Mouse (Mus musculus) kidney, postnatal 0 days (tissue): ENCODE measurements around the gene Pax4. TPM values are rescaled to one million over a fixed set of nuclear protein-coding genes. Genes with fewer than 3 reads are reported as not detected.

Experiments used
- ATAC-seq: fragments of 200-750 bp; cut with Nextera tagmentation; replicated peaks from 2 replicates; pipeline ENCODE4 v1.8.0; 2017; ENCODE audit warnings: low read depth, moderate number of reproducible peaks, moderate TSS enrichment, moderate library complexity; ENCODE audit not compliant: low FRiP score
- DNase-seq: peaks from one replicate; pipeline ENCODE4 v3.0.0-alpha.2; 2016; ENCODE audit warnings: low spot score
- H3K27ac ChIP-seq: fragments of 300-500 bp; sonication (generic); 2 replicates; pipeline ENCODE4 v1.5.1; 2014; ENCODE audit warnings: mild to moderate bottlenecking
- H3K27me3 ChIP-seq: fragments of 300-500 bp; sonication (generic); 2 replicates; pipeline ENCODE4 v1.6.1; 2014; ENCODE audit warnings: low read length, mixed read lengths; ENCODE audit not compliant: insufficient read depth
- H3K36me3 ChIP-seq: fragments of 300-500 bp; sonication (generic); 2 replicates; pipeline ENCODE4 v1.6.1; 2014; ENCODE audit warnings: low read length, mixed read lengths; ENCODE audit not compliant: insufficient read depth
- H3K4me1 ChIP-seq: fragments of 300-500 bp; sonication (generic); replicated peaks from 2 replicates; pipeline ENCODE4 v1.6.1; 2014; ENCODE audit warnings: antibody characterized with exemption, low read length, mixed read lengths; ENCODE audit not compliant: insufficient read depth
- H3K4me2 ChIP-seq: fragments of 300-500 bp; sonication (generic); 2 replicates; pipeline ENCODE4 v1.6.1; 2014; ENCODE audit warnings: mild to moderate bottlenecking, low read length, moderate library complexity, mixed read lengths
- H3K4me3 ChIP-seq: fragments of 300-500 bp; sonication (generic); replicated peaks from 2 replicates; pipeline ENCODE4 v1.5.1; 2014; ENCODE audit warnings: low read depth, low read length
- H3K9ac ChIP-seq: fragments of 300-500 bp; sonication (generic); 2 replicates; pipeline ENCODE4 v1.6.1; 2014; ENCODE audit warnings: low read depth, low read length
- H3K9me3 ChIP-seq: fragments of 300-500 bp; sonication (generic); replicated peaks from 2 replicates; pipeline ENCODE4 v1.6.1; 2016; ENCODE audit warnings: low read length, inconsistent platforms, mixed read lengths
- CTCF ChIP-seq: IDR thresholded peaks from 2 replicates; pipeline ENCODE4 v1.5.1; 2016; ENCODE audit warnings: antibody characterized with exemption, low read depth, mild to moderate bottlenecking, moderate library complexity
- WGBS: fragments of 180-500 bp; shearing (Covaris S2); extraction: QIAGEN DNeasy Blood & Tissue Kit; methylation state at CpG from one replicate; pipeline ENCODE4 v1.1.7; 2014; 5-methylcytosine and 5-hydroxymethylcytosine counted together
- polyA plus RNA-seq: library from polyadenylated mRNA; unstranded; fragments of >200 nt; fragmentation: Nextera tagmentation; extraction: Ambion mirVana; gene quantifications from 2 replicates; pipeline ENCODE4 v1.2.1, GENCODE M21; 2015

Gene Pax4
- polyA plus RNA-seq, 1 experiment from 2014 or later, result not detected

DNA sequence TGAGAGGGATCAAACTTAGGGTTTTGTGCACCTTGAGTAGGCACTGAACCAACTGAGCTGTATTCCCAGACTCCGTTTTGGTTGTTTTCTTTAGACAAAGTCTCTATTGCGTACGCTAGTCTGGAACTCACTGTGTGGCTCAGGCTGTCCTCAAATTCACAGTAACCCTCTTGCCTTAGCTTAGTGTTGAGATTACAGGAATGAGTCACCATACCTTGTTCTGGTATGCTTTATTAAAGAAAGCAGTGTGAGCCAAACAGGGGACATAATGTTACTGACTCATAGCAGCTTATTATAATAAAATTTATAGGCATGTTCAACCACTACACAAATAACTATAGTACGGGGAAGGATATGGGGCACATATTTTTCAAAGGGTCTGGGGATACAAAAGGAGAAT is 25.1 kb upstream of the Pax4 start:
- no peak overlapping the region for H3K4me2 ChIP-seq
- no peak for TF ChIP-seq CTCF
- DNase-seq (no peak), ATAC-seq (no peak)
- H3K27ac ChIP-seq, result no peak overlapping the region
- no peak overlapping the region for H3K4me3 ChIP-seq
- no peak overlapping the region for H3K9ac ChIP-seq
- WGBS, result 87% methylated on average over 4 of the region's 4 CpGs
- no peaks in the 10 kb centered on the region for H3K9me3 ChIP-seq
- H3K4me1 ChIP-seq, result no peaks in the 10 kb centered on the region
- no peaks in the 10 kb centered on the region for H3K36me3 ChIP-seq
- H3K27me3 ChIP-seq, result no peaks in the 10 kb centered on the region

- DNase-seq, result no peak
- TF ChIP-seq CTCF, result no peak
- H3K4me3 ChIP-seq, result no peak overlapping the region
- H3K9ac ChIP-seq, result no peak overlapping the region
- H3K36me3 ChIP-seq, result no peaks in the 10 kb centered on the region
- 87% methylated on average over 9 of the region's 9 CpGs for WGBS
- H3K27ac ChIP-seq, result no peak overlapping the region
- no peaks in the 10 kb centered on the region for H3K27me3 ChIP-seq
- H3K9me3 ChIP-seq, result no peaks in the 10 kb centered on the region
- no peaks in the 10 kb centered on the region for H3K4me1 ChIP-seq
- ATAC-seq, result no peak
- H3K4me2 ChIP-seq, result no peak overlapping the region
These were observed 22.3 kb upstream of the Pax4 start for GRCm38 (mm10) chr6:28471284-28472035.

DNA sequence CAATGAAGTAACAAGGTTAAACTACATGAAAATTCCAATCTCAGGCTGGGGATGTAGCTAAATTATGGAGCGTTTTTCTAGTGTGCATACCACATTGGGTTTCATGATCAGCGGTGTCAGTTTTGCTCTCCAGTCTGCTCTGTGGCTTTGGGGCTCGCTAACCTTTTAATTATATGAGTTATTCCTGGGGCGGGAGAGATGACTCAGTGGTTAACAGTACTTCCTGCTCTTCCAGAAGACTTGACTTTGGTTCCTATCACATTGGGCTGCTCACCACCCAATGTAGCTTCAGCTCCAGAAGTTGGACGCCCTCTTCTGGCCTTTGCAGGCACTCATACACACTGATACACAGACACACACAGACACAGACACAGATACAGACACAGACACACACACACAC is 21.5 kb upstream of the Pax4 start:
- no peak for DNase-seq
- Histone ChIP-seq H3K4me2 (no peak overlapping the region), H3K4me1 (no peaks in the 10 kb centered on the region), H3K36me3 (no peaks in the 10 kb centered on the region), H3K27me3 (no peaks in the 10 kb centered on the region), H3K9me3 (no peaks in the 10 kb centered on the region), H3K4me3 (no peak overlapping the region), H3K27ac (no peak overlapping the region), H3K9ac (no peak overlapping the region)
- 74% methylated on average over 5 of the region's 5 CpGs for WGBS
- no peak for ATAC-seq
- TF ChIP-seq CTCF, result 0 out of 2 replicates have a peak, but pooled peaks have one; percentile 7

- H3K27me3 ChIP-seq, result no peaks in the 10 kb centered on the region
- DNase-seq, result no peak
- no peak overlapping the region for H3K9ac ChIP-seq
- no peak overlapping the region for H3K4me3 ChIP-seq
- H3K36me3 ChIP-seq, result no peaks in the 10 kb centered on the region
- ATAC-seq, result no peak
- H3K4me1 ChIP-seq, result no peaks in the 10 kb centered on the region
- no peak overlapping the region for H3K27ac ChIP-seq
- H3K9me3 ChIP-seq, result no peaks in the 10 kb centered on the region
- H3K4me2 ChIP-seq, result no peak overlapping the region
- 30% methylated on average over 4 of the region's 4 CpGs for whole genome bisulfite sequencing
- no peak for TF ChIP-seq CTCF
These were observed 21.0 kb upstream of the Pax4 start for GRCm38 (mm10) chr6:28470017-28470602.

GRCm38 (mm10) chr6:28464630-28465029 is 15.5 kb upstream of the Pax4 start:
- Histone ChIP-seq H3K36me3 (no peaks in the 10 kb centered on the region), H3K9ac (no peak overlapping the region), H3K27me3 (no peaks in the 10 kb centered on the region), H3K4me2 (no peak overlapping the region), H3K4me1 (no peaks in the 10 kb centered on the region), H3K4me3 (no peak overlapping the region), H3K9me3 (no peaks in the 10 kb centered on the region), H3K27ac (no peak overlapping the region)
- no peak for ATAC-seq
- peak; percentile 23 for DNase-seq
- TF ChIP-seq CTCF, result no peak
- WGBS, result 18% methylated on average over 6 of the region's 6 CpGs

DNA sequence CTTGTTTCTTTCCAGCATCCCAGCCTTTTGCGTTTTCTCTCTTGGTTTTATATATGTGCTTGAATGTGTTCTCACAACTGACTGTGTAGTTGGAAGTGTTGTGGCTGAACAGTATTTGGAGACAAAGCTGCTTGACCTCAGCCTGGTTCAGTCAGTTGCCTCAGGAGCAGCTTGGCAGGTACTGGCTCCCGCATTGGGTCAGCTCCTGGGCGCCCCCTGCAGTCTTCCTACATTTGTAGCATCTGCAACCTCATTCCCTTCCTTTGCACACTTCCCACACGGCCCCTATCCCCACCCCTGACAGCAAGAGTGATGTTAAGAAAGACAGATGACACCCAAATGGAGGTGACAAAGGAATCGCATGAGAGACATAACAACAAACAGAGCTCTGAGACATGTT is 11.4 kb upstream of the Pax4 start:
- peak; percentile 51 for DNase-seq

More for the DNA sequence above, 11.4 kb upstream of the Pax4 start:
- no peak overlapping the region for H3K4me2 ChIP-seq
- WGBS, result 4% methylated on average over 5 of the region's 5 CpGs
- no peaks in the 10 kb centered on the region for H3K4me1 ChIP-seq
- H3K4me3 ChIP-seq, result no peak overlapping the region
- peak; percentile 75 for TF ChIP-seq CTCF
- H3K27ac ChIP-seq, result no peak overlapping the region
- H3K36me3 ChIP-seq, result no peaks in the 10 kb centered on the region
- no peak for ATAC-seq
- no peak overlapping the region for H3K9ac ChIP-seq
- H3K9me3 ChIP-seq, result no peaks in the 10 kb centered on the region
- no peaks in the 10 kb centered on the region for H3K27me3 ChIP-seq
